Mouse (Mus musculus) granulocyte monocyte progenitor cell, adult 5-6 weeks (primary cell): ENCODE results near the gene Gm3269. TPM values are rescaled to one million over a fixed set of nuclear protein-coding genes. Genes with fewer than 3 reads are reported as not detected.
"Not testable (repeated sequence)": the region's sequence is repeated elsewhere in the genome, so short reads cannot be mapped to it uniquely, and the experiment has no call there.

Source experiments
- ATAC-seq: replicated peaks from 2 replicates; pipeline ENCODE4 v1.8.0; 2016; ENCODE audit warnings: mild to moderate bottlenecking, moderate TSS enrichment, inconsistent platforms; ENCODE audit not compliant: poor library complexity, severe bottlenecking
- total RNA-seq, 2 experiments: library from RNA; stranded (forward) in 1 of 2; stranded (reverse) in 1 of 2; fragments of 200-712, 200-1000 nt in 1 of 2; fragments of >200 nt in 1 of 2; fragmentation: Nextera tagmentation in 1 of 2; gene quantifications; 2 replicates each; pipeline ENCODE4 v1.2.3; 2014 to 2017

Gene Gm3269
- total RNA-seq (2014; fragmentation: Nextera tagmentation) (not detected in 2 replicates), total RNA-seq (2017) (not detected in 2 replicates)

DNA sequence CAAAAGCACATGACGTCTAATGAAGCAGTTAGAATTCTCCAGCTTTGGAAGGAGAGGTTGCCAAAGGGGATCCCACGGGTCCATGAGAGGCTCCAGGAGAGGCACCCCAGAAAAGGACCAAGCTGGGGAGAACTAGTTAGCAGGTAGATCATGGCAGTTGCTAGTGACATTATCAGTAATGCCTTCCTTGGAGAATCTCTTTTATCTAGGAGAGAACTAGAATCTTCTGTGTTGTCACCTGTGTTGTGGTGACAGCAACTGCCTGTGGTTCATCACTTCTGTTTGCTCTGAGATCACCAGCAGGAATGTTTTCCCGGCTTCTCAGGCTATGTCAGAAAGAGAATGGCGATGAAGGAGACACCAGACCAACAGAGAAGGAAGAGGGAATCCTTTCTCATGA is at the start of gene Gm3269:
TSS of gene Gm3269 (plus strand) at position 301 of the 400 bp plus-strand sequence.
- not testable (repeated sequence) for ATAC-seq

- not testable (repeated sequence) for ATAC-seq
These were observed 31.5 kb upstream of the Gm3269 start for GRCm38 (mm10) chr14:4806421-4806820.

- not testable (repeated sequence) for ATAC-seq
These were observed 16.0 kb upstream of the Gm3269 start for GRCm38 (mm10) chr14:4821950-4822349.

- ATAC-seq, result not testable (repeated sequence)
These were observed 17.5 kb downstream of the Gm3269 start, which contains the start of gene Gm3264 for GRCm38 (mm10) chr14:4855299-4855980. Gene Gm3264, plus strand, starts transcription at chr14:4855576.

GRCm38 (mm10) chr14:4892116-4892515 is 54.2 kb downstream of the Gm3269 start, which contains the start of gene Gm3278:
Gene Gm3278, plus strand, starts transcription at chr14:4892416.
- not testable (repeated sequence) for ATAC-seq

Other genes with a start within 250 kb of the Gm3269 start
- not detected in 2 replicates for gene Gm8159, start 205.8 kb upstream of the Gm3269 start, total RNA-seq (2014; fragmentation: Nextera tagmentation)
- gene Gm8159, start 205.8 kb upstream of the Gm3269 start, total RNA-seq (2017), result not detected in 2 replicates
- not detected in 2 replicates for gene Gm3239, start 173.9 kb upstream of the Gm3269 start, total RNA-seq (2014; fragmentation: Nextera tagmentation)
- gene Gm3239, start 173.9 kb upstream of the Gm3269 start, total RNA-seq (2017), result not detected in 2 replicates
- gene Gm7876, start 128.9 kb upstream of the Gm3269 start, total RNA-seq (2014; fragmentation: Nextera tagmentation), result not detected in 2 replicates
- gene Gm7876, start 128.9 kb upstream of the Gm3269 start, total RNA-seq (2017), result not detected in 2 replicates
- not detected in 2 replicates for gene Gm3252, start 111.3 kb upstream of the Gm3269 start, total RNA-seq (2014; fragmentation: Nextera tagmentation)
- gene Gm3252, start 111.3 kb upstream of the Gm3269 start, total RNA-seq (2017), result not detected in 2 replicates
- not detected in 2 replicates for gene Gm9602, start 61.8 kb upstream of the Gm3269 start, total RNA-seq (2014; fragmentation: Nextera tagmentation)
- gene Gm9602, start 61.8 kb upstream of the Gm3269 start, total RNA-seq (2017), result not detected in 2 replicates
- not detected in 2 replicates for gene Gm3264, start 17.5 kb downstream of the Gm3269 start, total RNA-seq (2014; fragmentation: Nextera tagmentation)
- not detected in 2 replicates for gene Gm3264, start 17.5 kb downstream of the Gm3269 start, total RNA-seq (2017)
- gene Gm3278, start 54.3 kb downstream of the Gm3269 start, total RNA-seq (2014; fragmentation: Nextera tagmentation), result not detected in 2 replicates
- gene Gm3278, start 54.3 kb downstream of the Gm3269 start, total RNA-seq (2017), result not detected in 2 replicates
- not detected in 2 replicates for gene Gm8297, start 145.8 kb downstream of the Gm3269 start, total RNA-seq (2014; fragmentation: Nextera tagmentation)
- gene Gm8297, start 145.8 kb downstream of the Gm3269 start, total RNA-seq (2017), result not detected in 2 replicates
- gene Gm3298, start 177.8 kb downstream of the Gm3269 start, total RNA-seq (2014; fragmentation: Nextera tagmentation), result not detected in 2 replicates
- not detected in 2 replicates for gene Gm3298, start 177.8 kb downstream of the Gm3269 start, total RNA-seq (2017)
- not detected in 2 replicates for gene 4930555G01Rik, start 212.5 kb downstream of the Gm3269 start, total RNA-seq (2014; fragmentation: Nextera tagmentation)
- gene 4930555G01Rik, start 212.5 kb downstream of the Gm3269 start, total RNA-seq (2017), result not detected in 2 replicates
- not detected in 2 replicates for gene Gm8281, start 232.9 kb downstream of the Gm3269 start, total RNA-seq (2014; fragmentation: Nextera tagmentation)
- gene Gm8281, start 232.9 kb downstream of the Gm3269 start, total RNA-seq (2017), result not detected in 2 replicates